Mouse (Mus musculus): ENCODE measurements at regions not wholly inside any gene's neighbourhood (a gene's known extent, or its start where the extent isn't known, plus 50 kb on each side); places are given as distances from the start of the nearest gene placed in this dataset.
"Not testable (repeated sequence)": the region's sequence is repeated elsewhere in the genome, so short reads cannot be mapped to it uniquely, and the experiment has no call there.

GRCm38 (mm10) chr6:37815218-37815617 is 55.4 kb upstream of the Trim24 start:
- TF ChIP-seq CTCF (IDR thresholded peaks at IDR 0.05; ENCODE audit: low read depth, low read length); GATA2 (IDR thresholded peaks at IDR 0.05; ENCODE audit: borderline replicate concordance, low read depth, low read length): not testable (repeated sequence)
